Mouse (Mus musculus) ES-E14 (cell line): ENCODE measurements around the gene Ilf2.

ENCODE experiments used
- MAFK ChIP-seq: IDR thresholded peaks from 2 replicates; pipeline ENCODE4 v1.6.1; 2014; ENCODE audit warnings: mild to moderate bottlenecking, low read depth, low read length, inconsistent platforms; ENCODE audit not compliant: insufficient read depth
- ZNF384 ChIP-seq: IDR thresholded peaks from 2 replicates; pipeline ENCODE4 v1.6.1; 2012; ENCODE audit warnings: low read depth, low read length, inconsistent platforms

DNA sequence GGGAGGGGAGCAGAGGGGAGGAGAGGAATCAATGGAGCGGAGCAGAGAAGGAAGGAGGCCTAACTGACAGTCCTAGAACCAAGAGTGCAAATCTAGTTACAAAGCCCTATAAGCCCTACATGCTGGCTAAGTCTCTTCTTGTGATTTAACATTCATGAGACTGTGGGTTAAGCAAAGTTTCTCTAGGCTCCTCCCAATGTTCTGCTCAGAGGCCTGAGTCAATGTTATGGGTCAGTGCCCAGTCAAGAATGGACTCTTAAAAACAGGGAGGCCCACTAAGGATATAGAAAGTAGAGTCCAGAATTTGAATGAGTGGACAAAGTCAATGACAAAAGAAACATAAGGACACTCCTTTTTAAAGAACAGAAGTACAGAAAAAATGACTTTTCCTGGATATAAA, 48.4 kb upstream of the Ilf2 start:
- no peak for TF ChIP-seq MAFK
- no peak for TF ChIP-seq ZNF384
